Mouse (Mus musculus) hindbrain, postnatal 0 days (tissue): Measurements from ENCODE around the gene Disp1. TPM values are rescaled to one million over a fixed set of nuclear protein-coding genes. Genes with fewer than 3 reads are reported as not detected.

Experiments used
- ATAC-seq: fragments of 200-750 bp; cut with Nextera tagmentation; 2 replicates; pipeline ENCODE4 v1.8.0; 2017; ENCODE audit warnings: mild to moderate bottlenecking, moderate TSS enrichment, moderate library complexity
- DNase-seq: peaks from one replicate; pipeline ENCODE4 v3.0.0-alpha.2; 2015; ENCODE audit warnings: low spot score
- H3K27ac ChIP-seq: fragments of 300-500 bp; sonication (generic); 2 replicates; pipeline ENCODE4 v1.5.1; 2014; ENCODE audit warnings: mild to moderate bottlenecking
- H3K27me3 ChIP-seq: fragments of 300-500 bp; sonication (generic); 2 replicates; pipeline ENCODE4 v1.6.1; 2014; ENCODE audit warnings: low read length, mixed read lengths; ENCODE audit not compliant: insufficient read depth
- H3K36me3 ChIP-seq: fragments of 300-500 bp; sonication (generic); 2 replicates; pipeline ENCODE4 v1.6.1; 2014; ENCODE audit warnings: low read length, mixed read lengths; ENCODE audit not compliant: insufficient read depth
- H3K4me1 ChIP-seq: fragments of 300-500 bp; sonication (generic); 2 replicates; pipeline ENCODE4 v1.6.1; 2014; ENCODE audit warnings: antibody characterized with exemption, low read length, mixed read lengths; ENCODE audit not compliant: insufficient read depth
- H3K4me2 ChIP-seq: fragments of 300-500 bp; sonication (generic); 2 replicates; pipeline ENCODE4 v1.6.1; 2014; ENCODE audit warnings: low read depth, mild to moderate bottlenecking, low read length, moderate library complexity, mixed read lengths
- H3K4me3 ChIP-seq: fragments of 300-500 bp; sonication (generic); 2 replicates; pipeline ENCODE4 v1.5.1; 2014; ENCODE audit warnings: low read length
- H3K9ac ChIP-seq: fragments of 300-500 bp; sonication (generic); replicated peaks from 2 replicates; pipeline ENCODE4 v1.6.1; 2014; ENCODE audit warnings: mild to moderate bottlenecking, low read length, moderate library complexity, mixed read lengths
- H3K9me3 ChIP-seq: fragments of 300-500 bp; sonication (generic); 2 replicates; pipeline ENCODE4 v1.6.1; 2016; ENCODE audit warnings: low read length, mixed read lengths
- CTCF ChIP-seq: IDR thresholded peaks from 2 replicates; pipeline ENCODE4 v1.5.1; 2016; ENCODE audit warnings: antibody characterized with exemption, control low read depth, low read depth
- WGBS: fragments of 180-500 bp; shearing (Covaris S2); extraction: QIAGEN DNeasy Blood & Tissue Kit; methylation state at CpG from one replicate; pipeline ENCODE4 v1.1.7; 2014; 5-methylcytosine and 5-hydroxymethylcytosine counted together
- polyA plus RNA-seq: library from polyadenylated mRNA; unstranded; fragments of >200 nt; fragmentation: Nextera tagmentation; extraction: Ambion mirVana; gene quantifications from 2 replicates; pipeline ENCODE4 v1.2.1, GENCODE M21; 2015
- total RNA-seq: library from RNA; depleted of rRNA; stranded (reverse); fragments of >200 nt; gene quantifications from 2 replicates; pipeline ENCODE4 v1.2.3, GENCODE M21; 2014

The Disp1 gene
- total and polyA plus RNA-seq, 2 experiments from 2014 or later = 7.4 to 8.2 TPM

DNA sequence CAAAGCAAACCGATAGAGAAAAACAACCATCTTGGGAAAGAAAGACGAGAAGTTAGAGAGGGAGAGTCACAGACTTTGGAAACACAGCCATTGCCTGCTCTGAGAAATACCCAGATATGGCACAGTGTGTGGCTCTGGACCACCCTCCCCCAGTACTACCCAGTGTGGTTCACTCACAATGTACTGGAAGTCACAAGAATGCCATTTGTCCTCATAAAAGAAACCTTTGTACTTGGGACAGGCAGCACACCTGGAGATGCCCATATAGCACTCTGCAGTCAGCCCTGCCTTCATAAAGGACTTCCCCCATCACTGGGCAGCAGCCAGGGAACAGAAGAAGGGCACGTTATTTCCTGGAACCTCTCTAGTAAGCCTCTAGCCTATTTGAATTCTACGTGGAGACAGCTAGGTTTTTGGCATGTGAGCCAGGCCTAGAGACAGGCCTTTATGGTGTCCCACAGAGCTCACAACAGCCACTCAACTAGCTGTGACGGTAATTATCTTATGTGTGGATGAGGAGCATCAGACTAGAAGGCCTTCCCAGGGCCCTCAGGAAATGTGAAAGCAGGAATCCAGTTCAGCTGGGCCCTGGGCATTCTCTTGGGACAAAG lies 173.3 kb downstream of the Disp1 start:
- ATAC-seq (peak; percentile 44; the same call in 1 of the 2 replicates), DNase-seq (peak; percentile 63)
- H3K9ac ChIP-seq = no peak overlapping the region
- WGBS = 29% methylated on average over 5 of the region's 5 CpGs
- H3K27me3 ChIP-seq = no peaks in the 10 kb centered on the region
- peaks cover 19% of the 10 kb centered on the region for H3K4me1 ChIP-seq
- H3K36me3 ChIP-seq = no peaks in the 10 kb centered on the region
- no peaks in the 10 kb centered on the region for H3K9me3 ChIP-seq
- no peak overlapping the region for H3K4me2 ChIP-seq
- H3K27ac ChIP-seq = no peak overlapping the region
- no peak for TF ChIP-seq CTCF
- H3K4me3 ChIP-seq = no peak overlapping the region

DNA sequence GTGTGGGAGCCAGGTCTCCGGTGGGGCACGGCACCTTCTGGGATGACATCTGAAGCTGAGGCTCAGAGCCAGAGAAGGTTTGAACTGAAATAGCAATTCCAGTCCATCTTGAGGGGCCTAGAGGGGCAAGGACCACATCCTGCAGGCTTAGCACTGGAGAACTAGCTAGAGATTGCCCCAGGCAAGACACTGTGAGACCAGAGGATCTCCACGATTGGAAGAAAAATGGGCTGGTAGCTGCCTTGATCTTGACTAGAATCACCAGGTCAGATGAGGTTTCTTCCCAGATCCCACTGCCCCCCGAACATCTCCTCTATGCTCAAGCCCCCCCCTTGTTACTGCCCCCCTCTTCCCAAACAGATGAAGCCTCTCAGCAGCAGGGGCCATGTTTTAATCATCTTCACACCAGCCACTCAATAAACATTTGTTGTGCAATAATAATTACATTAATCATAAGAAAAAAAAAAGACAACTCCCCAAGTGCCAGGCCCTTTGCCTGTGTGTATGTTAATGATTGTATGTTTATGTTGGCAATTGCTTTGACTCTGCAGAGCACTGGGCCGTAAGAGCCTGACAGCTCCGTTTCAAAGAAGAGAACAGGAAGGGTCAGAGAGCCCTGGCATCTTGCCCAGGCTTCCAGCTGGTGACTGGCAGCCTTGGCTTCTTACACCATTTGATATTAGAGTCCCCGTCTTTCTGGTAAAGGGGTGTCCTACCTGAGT lies 174.0 kb downstream of the Disp1 start:
- no peak for ATAC-seq

GRCm38 (mm10) chr1:183046081-183046480 lies 175.2 kb downstream of the Disp1 start:
- H3K9me3 ChIP-seq = no peaks in the 10 kb centered on the region
- no peaks in the 10 kb centered on the region for H3K27me3 ChIP-seq
- H3K36me3 ChIP-seq = no peaks in the 10 kb centered on the region
- WGBS = 33% methylated on average over 12 of the region's 12 CpGs
- TF ChIP-seq CTCF = no peak
- H3K4me1 ChIP-seq = peaks cover 19% of the 10 kb centered on the region
- H3K27ac ChIP-seq = no peak overlapping the region
- H3K4me3 ChIP-seq = no peak overlapping the region
- no peak overlapping the region for H3K9ac ChIP-seq
- no peak for DNase-seq
- no peak for ATAC-seq
- no peak overlapping the region for H3K4me2 ChIP-seq

More for the DNA sequence above, 174.0 kb downstream of the Disp1 start:
- Histone ChIP-seq H3K9ac (no peak overlapping the region), H3K4me3 (no peak overlapping the region), H3K4me2 (no peak overlapping the region), H3K9me3 (no peaks in the 10 kb centered on the region), H3K4me1 (peaks cover 19% of the 10 kb centered on the region), H3K27ac (no peak overlapping the region), H3K36me3 (no peaks in the 10 kb centered on the region), H3K27me3 (no peaks in the 10 kb centered on the region)
- peak; percentile 78 for DNase-seq
- 26% methylated on average over 7 of the region's 7 CpGs for WGBS
- no peak for TF ChIP-seq CTCF

DNA sequence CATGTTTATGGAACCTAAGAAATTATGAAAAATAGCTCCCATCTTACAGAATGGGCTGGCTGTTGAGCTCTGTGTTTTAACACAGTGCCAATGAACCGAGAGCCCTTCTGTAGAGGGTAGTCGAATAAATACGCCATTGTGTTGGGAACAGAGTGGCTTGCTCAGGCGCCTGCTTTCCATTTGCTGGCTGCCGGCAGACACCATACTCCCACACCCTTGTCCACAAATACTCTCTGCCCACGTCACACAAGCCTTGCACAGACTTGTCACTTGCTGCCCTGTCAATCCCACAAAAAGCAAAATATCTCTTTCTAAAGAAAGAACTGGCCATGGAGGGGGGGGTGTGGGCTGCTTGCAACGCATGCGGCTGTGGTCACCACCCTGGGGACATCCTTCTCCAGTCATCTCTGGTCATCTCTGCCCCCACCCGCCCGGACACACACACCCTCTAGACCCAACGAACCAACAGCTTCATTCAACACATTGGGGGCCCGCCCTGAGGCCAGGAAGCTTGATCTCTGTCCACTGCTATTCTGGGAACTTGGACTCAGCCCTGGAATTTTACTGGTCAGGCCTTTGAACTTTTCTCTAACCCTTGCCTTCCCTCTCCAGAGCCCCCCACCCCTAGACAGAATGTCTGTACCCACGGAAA lies 178.0 kb downstream of the Disp1 start:
- Histone ChIP-seq H3K4me2 (no peak overlapping the region), H3K9ac (no peak overlapping the region), H3K27ac (no peak overlapping the region), H3K4me1 (peaks cover 15% of the 10 kb centered on the region), H3K4me3 (no peak overlapping the region), H3K9me3 (no peaks in the 10 kb centered on the region), H3K36me3 (no peaks in the 10 kb centered on the region), H3K27me3 (no peaks in the 10 kb centered on the region)
- WGBS = 75% methylated on average over 13 of the region's 13 CpGs
- ATAC-seq = no peak
- no peak for TF ChIP-seq CTCF
- no peak for DNase-seq

DNA sequence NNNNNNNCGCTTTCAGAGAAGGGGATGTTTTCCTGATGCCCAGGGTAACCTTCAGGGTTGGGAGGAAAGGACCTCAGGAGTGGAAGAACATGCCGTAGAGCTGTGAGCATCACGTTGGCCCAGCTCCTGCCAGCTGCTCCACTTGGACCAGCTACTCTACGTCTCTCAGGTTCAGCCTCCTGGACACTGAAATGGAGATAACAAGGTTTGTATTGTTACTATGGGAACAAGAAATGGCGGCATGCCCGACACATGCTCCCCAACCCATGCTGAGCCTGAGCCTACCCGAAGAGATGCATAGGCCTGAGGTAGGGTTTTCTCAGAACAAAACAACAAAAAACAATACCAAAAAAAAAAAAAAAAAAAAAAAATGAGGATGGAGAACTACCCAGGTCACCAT lies 179.6 kb downstream of the Disp1 start:
- no peaks in the 10 kb centered on the region for H3K36me3 ChIP-seq
- H3K9me3 ChIP-seq = no peaks in the 10 kb centered on the region
- H3K4me2 ChIP-seq = no peak overlapping the region
- no peak overlapping the region for H3K4me3 ChIP-seq
- H3K27ac ChIP-seq = no peak overlapping the region
- DNase-seq = peak; percentile 43
- peaks cover 1% of the 10 kb centered on the region; the same call in 1 of the 2 replicates for H3K4me1 ChIP-seq
- 56% methylated on average over 6 of the region's 7 CpGs for WGBS
- TF ChIP-seq CTCF = no peak
- ATAC-seq = no peak
- no peak overlapping the region for H3K9ac ChIP-seq
- no peaks in the 10 kb centered on the region for H3K27me3 ChIP-seq

- H3K9ac ChIP-seq = no peak overlapping the region
These were observed 180.4 kb downstream of the Disp1 start for GRCm38 (mm10) chr1:183040847-183041382.

More at GRCm38 (mm10) chr1:183040847-183041382, 180.4 kb downstream of the Disp1 start:
- TF ChIP-seq CTCF = no peak
- peak; percentile 39 for DNase-seq
- Histone ChIP-seq H3K36me3 (no peaks in the 10 kb centered on the region), H3K27me3 (no peaks in the 10 kb centered on the region), H3K4me1 (no peaks in the 10 kb centered on the region), H3K27ac (no peak overlapping the region), H3K9me3 (no peaks in the 10 kb centered on the region), H3K4me3 (no peak overlapping the region), H3K4me2 (no peak overlapping the region)
- WGBS = 69% methylated on average over 11 of the region's 11 CpGs
- ATAC-seq = peak; percentile 24; the same call in 1 of the 2 replicates
